Mouse (Mus musculus) E14TG2a.4 (cell line): ENCODE results near the gene Unc13b.

Source experiments
- CTCF ChIP-seq: conservative IDR thresholded peaks from 2 replicates; pipeline ENCODE4 v1.5.1; 2014; ENCODE audit warnings: low read length
- NANOG ChIP-seq: IDR thresholded peaks from 2 replicates; pipeline ENCODE4 v1.6.1; 2014; ENCODE audit warnings: borderline replicate concordance, low read length, mixed read lengths
- POU5F1 ChIP-seq: IDR thresholded peaks from 2 replicates; pipeline ENCODE4 v1.6.1; 2014; ENCODE audit warnings: low read length, borderline replicate concordance

- TF ChIP-seq CTCF (no peak), NANOG (no peak), POU5F1 (no peak)
Observed at GRCm38 (mm10) chr4:43019641-43020465, 38.9 kb upstream of the Unc13b start.
